Mouse (Mus musculus): ENCODE measurements around the gene Runx3. TPM values are rescaled to one million over a fixed set of nuclear protein-coding genes. Genes with fewer than 3 reads are reported as not detected.

Runx3 gene
- polyA plus RNA-seq, 1 experiment, result not detected

DNA sequence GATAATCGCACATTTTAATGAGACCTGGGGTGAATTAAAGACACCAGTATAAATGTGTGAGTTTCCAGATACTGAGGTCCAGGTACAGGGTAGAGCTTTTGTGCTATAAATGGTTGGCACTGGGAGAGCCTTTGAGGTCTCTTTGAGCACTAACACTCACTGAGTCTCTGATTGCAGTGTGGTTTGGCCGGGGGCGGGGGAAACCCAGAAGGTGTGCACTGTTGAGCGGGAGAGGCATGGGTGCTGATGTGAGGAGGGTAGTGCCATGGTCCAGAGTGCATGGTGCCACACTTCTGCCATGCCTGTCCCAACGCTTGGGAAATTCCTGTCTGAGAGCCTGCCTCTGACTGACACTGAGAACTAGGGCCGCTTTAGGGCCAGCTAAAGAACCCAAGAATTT is 36.9 kb downstream of the Runx3 start:
- Histone ChIP-seq H3K4me1 (ENCODE audit: control insufficient read depth, insufficient read depth, low read length) (peaks cover 3% of the 10 kb centered on the region; the same call in 1 of the 2 replicates), H3K27ac (ENCODE audit: insufficient read depth, low read depth, low read length) (no peak overlapping the region), H3K4me3 (ENCODE audit: insufficient read depth, low read depth, low read length) (no peak overlapping the region)
- TF ChIP-seq CTCF (IDR thresholded peaks at IDR 0.05; ENCODE audit: insufficient read depth, low read depth, low read length) (no peak), POLR2A (IDR thresholded peaks at IDR 0.05; ENCODE audit: insufficient read depth, low read depth, low read length) (no peak)
- 8% methylated on average over 6 of the region's 6 CpGs for WGBS

DNA sequence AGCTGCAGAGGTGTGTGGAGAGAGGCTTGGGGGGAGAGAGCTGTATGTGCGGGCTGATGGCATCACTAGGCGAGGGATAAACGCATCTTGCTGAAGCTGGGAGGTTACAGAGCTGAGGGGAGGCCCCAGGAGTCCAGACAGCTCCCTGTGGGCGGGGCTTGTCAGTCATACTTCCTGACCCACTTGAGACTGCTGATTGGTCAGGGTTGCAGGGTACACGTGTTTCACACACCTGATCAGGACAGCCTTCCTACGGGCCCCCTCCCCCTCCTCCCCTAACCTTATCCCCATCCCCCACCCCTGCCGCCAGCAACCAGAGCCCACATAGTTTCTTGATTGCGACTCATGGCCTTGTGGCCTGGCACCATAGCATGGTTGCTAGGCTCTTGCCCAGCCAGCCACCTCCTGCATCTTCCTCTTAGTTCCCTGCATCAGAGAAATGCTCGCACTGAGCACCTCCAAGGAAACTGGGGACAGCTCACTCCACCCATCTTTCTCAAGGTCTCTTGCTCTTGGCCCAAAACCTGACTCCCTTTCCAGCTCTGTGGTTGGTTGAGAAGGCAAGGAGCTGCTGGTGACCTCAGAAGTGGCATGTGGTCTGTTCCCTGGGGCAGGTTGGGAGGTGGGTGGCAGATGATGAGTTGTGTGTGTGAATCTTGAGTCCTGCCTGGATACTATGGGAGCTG is 38.4 kb downstream of the Runx3 start:
- Histone ChIP-seq H3K4me1 (ENCODE audit: control insufficient read depth, insufficient read depth, low read length) (no peaks in the 10 kb centered on the region), H3K4me3 (ENCODE audit: insufficient read depth, low read depth, low read length) (no peak overlapping the region), H3K27ac (ENCODE audit: insufficient read depth, low read depth, low read length) (no peak overlapping the region)
- 14% methylated on average over 9 of the region's 9 CpGs for WGBS
- TF ChIP-seq CTCF (IDR thresholded peaks at IDR 0.05; ENCODE audit: insufficient read depth, low read depth, low read length) (no peak), POLR2A (IDR thresholded peaks at IDR 0.05; ENCODE audit: insufficient read depth, low read depth, low read length) (no peak)

DNA sequence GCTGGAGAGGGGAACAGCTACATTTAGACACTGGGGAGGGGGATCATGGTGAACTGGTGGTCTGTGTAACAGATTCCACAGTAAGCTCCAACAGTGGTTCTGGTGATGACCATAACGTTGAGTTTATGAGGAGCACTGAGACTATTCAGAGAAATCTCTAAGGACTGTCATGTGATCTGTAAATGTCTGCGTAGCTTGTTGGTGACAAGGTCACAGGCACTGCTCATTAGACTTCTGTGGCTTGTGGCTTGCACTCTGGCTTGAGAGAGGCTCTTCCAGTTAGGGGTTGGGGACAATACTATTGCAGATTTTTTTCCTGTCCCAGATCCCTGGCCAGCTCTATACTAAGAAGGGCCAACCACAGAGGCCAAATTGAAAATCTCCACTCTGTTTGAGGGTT is 39.2 kb downstream of the Runx3 start:
- 81% methylated on average over 2 of the region's 2 CpGs for WGBS
- TF ChIP-seq CTCF (IDR thresholded peaks at IDR 0.05; ENCODE audit: insufficient read depth, low read depth, low read length) (no peak), POLR2A (IDR thresholded peaks at IDR 0.05; ENCODE audit: insufficient read depth, low read depth, low read length) (no peak)
- no peaks in the 10 kb centered on the region for H3K4me1 ChIP-seq (ENCODE audit: control insufficient read depth, insufficient read depth, low read length)
- no peak overlapping the region for H3K27ac ChIP-seq (ENCODE audit: insufficient read depth, low read depth, low read length)
- H3K4me3 ChIP-seq (ENCODE audit: insufficient read depth, low read depth, low read length), result no peak overlapping the region

DNA sequence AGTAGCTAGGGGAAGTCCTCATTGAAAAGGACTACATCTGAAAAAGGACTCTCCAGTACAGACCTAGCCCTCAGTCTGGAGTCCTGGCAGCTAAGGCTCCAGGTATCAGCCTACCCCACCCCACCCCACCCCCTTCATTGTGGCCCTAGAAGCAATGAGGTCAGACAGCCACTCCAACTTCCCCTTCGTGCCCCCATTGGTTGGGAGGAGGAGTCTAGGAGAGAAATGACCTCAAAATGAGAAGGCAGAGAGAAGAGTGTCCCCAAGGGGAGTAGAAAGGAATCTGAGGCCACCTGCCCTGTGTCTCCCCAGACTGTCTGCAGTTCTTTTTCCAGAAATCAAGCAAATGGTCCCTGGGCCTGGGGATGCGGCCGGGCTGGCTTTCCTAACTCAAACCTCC is 39.7 kb downstream of the Runx3 start:
- no peaks in the 10 kb centered on the region for H3K4me1 ChIP-seq (ENCODE audit: control insufficient read depth, insufficient read depth, low read length)
- no peak overlapping the region for H3K4me3 ChIP-seq (ENCODE audit: insufficient read depth, low read depth, low read length)
- 91% methylated on average over 3 of the region's 3 CpGs for WGBS
- no peak overlapping the region for H3K27ac ChIP-seq (ENCODE audit: insufficient read depth, low read depth, low read length)
- TF ChIP-seq CTCF (IDR thresholded peaks at IDR 0.05; ENCODE audit: insufficient read depth, low read depth, low read length), result no peak
- TF ChIP-seq POLR2A (IDR thresholded peaks at IDR 0.05; ENCODE audit: insufficient read depth, low read depth, low read length), result no peak

DNA sequence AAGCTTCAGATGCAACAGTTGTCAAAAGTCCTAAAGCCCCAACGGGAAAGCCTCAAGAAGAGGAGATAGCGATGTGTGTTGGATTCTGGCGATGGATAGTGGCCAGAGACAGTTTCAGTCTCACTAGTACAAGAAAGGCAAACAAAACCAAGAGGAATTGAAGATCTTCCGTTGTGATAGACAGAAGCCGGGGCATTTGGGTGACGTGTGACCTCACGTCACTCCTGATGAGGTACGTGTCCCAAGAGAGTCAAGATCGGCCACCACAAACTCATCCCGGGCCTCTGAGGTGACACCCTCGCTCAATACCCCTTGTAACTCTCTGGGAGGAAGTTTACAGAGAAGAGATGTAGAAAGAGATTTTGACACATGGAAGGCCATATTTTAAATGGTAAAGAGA is 41.0 kb downstream of the Runx3 start:
- WGBS, result 90% methylated on average over 11 of the region's 11 CpGs
- Histone ChIP-seq H3K27ac (ENCODE audit: insufficient read depth, low read depth, low read length) (no peak overlapping the region), H3K4me1 (ENCODE audit: control insufficient read depth, insufficient read depth, low read length) (peaks cover under 1% of the 10 kb centered on the region; the same call in 1 of the 2 replicates), H3K4me3 (ENCODE audit: insufficient read depth, low read depth, low read length) (no peak overlapping the region)
- TF ChIP-seq POLR2A (IDR thresholded peaks at IDR 0.05; ENCODE audit: insufficient read depth, low read depth, low read length) (no peak), CTCF (IDR thresholded peaks at IDR 0.05; ENCODE audit: insufficient read depth, low read depth, low read length) (no peak)

DNA sequence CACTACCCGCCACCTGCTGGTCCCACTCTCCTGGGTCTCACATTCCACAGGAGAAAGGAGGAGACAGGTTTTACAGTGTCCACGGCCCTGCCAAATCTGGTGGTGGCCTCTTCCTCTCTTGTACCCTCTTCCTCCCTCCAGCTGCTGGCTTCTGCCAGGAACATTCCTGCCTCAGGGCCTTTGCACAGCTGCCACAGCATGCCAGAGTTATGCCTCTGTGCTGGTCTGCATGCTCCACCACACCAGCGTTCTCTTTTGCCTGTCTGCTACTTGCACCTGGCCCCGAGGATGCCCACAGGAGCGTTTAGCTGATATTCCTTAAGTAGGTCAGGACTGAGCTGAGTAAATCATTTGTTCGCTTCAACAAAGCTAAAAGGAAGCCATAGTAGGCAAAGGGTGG is 45.3 kb downstream of the Runx3 start:
- Histone ChIP-seq H3K4me3 (ENCODE audit: insufficient read depth, low read depth, low read length) (no peak overlapping the region), H3K27ac (ENCODE audit: insufficient read depth, low read depth, low read length) (no peak overlapping the region), H3K4me1 (ENCODE audit: control insufficient read depth, insufficient read depth, low read length) (peaks cover 5% of the 10 kb centered on the region; the same call in 1 of the 2 replicates)
- no peak for TF ChIP-seq POLR2A (IDR thresholded peaks at IDR 0.05; ENCODE audit: insufficient read depth, low read depth, low read length)
- TF ChIP-seq CTCF (IDR thresholded peaks at IDR 0.05; ENCODE audit: insufficient read depth, low read depth, low read length), result no peak
- 78% methylated on average over 6 of the region's 6 CpGs for WGBS

DNA sequence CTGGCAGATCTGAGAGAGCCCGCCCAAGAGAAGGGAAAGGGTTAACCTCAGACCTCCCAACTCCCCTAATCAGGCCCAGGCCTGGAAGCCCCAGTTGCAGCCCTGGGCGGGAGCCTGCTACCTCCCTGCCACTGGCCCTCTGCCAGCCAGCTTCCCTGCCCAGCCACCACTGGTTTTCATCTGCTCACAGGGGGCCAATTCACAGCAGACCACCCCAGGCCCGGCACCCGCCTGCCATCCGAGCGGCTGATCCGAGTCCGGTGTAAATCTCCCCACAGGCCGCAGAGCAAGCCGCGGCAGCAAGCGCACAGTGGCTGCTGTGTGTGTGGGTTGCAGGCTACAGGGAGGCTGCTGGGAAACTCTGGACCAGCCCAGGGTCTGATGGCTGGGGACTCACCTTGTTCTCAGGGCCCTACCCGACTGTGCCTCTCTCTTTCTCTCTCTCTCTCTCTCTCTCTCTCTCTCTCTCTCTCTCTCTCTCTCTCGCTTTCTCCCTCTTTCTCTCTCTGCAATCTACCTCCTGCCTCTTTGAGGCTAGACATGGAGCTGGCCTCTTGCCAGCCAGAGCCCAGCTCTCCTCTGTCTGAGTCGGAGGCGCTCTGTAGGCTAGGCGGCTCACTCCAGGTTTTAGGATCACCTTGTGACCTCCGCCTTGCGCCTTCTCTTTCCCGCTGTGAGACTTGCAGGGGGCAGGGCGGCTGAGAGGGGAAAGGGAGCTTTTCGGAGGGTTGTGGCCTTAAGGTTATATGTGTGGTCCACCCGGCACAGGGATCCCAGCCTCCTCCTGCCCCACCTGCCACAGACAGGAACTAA is 46.2 kb downstream of the Runx3 start:
- no peak overlapping the region for H3K27ac ChIP-seq (ENCODE audit: insufficient read depth, low read depth, low read length)
- no peak for TF ChIP-seq CTCF (IDR thresholded peaks at IDR 0.05; ENCODE audit: insufficient read depth, low read depth, low read length)
- no peak for TF ChIP-seq POLR2A (IDR thresholded peaks at IDR 0.05; ENCODE audit: insufficient read depth, low read depth, low read length)
- H3K4me3 ChIP-seq (ENCODE audit: insufficient read depth, low read depth, low read length), result no peak overlapping the region
- WGBS, result 27% methylated on average over 23 of the region's 23 CpGs
- H3K4me1 ChIP-seq (ENCODE audit: control insufficient read depth, insufficient read depth, low read length), result peaks cover 5% of the 10 kb centered on the region; the same call in 1 of the 2 replicates

DNA sequence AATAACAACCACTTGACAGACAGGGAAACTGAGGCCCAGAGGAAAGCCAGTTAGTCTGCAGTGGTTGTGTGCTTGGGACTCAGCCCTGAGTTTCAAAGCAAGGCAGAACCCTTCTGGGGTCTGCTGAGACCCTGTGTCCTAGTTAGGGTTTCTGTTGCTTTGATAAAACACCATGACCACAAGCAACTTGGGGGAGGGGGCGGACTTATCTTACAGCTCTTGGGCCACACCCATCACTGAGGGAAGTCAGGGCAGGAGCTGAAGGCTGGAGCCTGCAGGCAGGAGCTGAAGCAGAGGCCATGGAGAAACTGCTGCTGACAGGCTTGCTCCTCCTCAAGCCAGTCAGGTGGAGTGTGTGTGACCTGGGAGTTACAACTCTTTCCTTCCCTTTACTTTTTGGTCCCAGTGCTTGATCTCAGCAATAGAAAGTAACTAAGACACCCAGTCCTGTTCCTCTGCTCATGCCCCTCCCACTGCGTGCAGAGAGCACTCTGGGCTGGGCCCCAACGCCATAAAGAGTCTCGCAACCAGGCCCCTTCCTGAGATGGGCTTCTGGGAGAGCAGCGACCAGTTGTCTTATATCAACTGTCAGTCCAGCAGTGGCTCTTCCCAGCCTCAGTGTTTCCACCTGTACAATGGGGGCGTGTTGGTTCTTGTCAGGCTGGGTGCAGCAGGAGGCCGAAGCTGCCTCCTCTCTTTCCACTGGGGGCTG is 47.5 kb downstream of the Runx3 start:
- 85% methylated on average over 7 of the region's 7 CpGs for WGBS
- Histone ChIP-seq H3K27ac (ENCODE audit: insufficient read depth, low read depth, low read length) (no peak overlapping the region), H3K4me3 (ENCODE audit: insufficient read depth, low read depth, low read length) (no peak overlapping the region), H3K4me1 (ENCODE audit: control insufficient read depth, insufficient read depth, low read length) (peaks cover 5% of the 10 kb centered on the region; the same call in 1 of the 2 replicates)
- TF ChIP-seq CTCF (IDR thresholded peaks at IDR 0.05; ENCODE audit: insufficient read depth, low read depth, low read length), result no peak

DNA sequence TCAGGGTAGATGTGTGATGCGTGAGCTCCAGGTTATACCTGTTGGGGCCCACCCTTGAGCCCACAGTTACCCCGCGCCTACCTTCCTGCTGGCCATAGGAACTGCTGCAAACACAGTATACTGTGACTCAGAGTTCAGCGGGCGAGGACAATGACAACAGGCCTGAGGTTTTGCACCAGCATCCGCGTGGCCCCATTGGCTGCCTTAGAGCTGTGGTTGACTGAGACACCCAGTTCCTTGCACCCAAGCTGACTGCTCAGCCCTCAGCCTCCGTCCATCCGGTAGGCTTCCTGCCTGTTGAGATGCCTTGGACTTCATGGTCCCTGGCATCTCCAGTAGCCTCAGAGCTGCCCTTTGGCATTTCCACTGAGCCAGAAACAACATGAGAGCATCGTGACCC is 48.6 kb downstream of the Runx3 start:
- Histone ChIP-seq H3K27ac (ENCODE audit: insufficient read depth, low read depth, low read length) (no peak overlapping the region), H3K4me1 (ENCODE audit: control insufficient read depth, insufficient read depth, low read length) (peaks cover 5% of the 10 kb centered on the region; the same call in 1 of the 2 replicates), H3K4me3 (ENCODE audit: insufficient read depth, low read depth, low read length) (no peak overlapping the region)
- 86% methylated on average over 10 of the region's 10 CpGs for WGBS
- TF ChIP-seq POLR2A (IDR thresholded peaks at IDR 0.05; ENCODE audit: insufficient read depth, low read depth, low read length), result no peak

All from olfactory bulb, adult 2 months (tissue).